Mouse (Mus musculus) erythroblast, embryonic 14.5 days (primary cell): ENCODE data around the gene Nckap5. TPM values are rescaled to one million over a fixed set of nuclear protein-coding genes. Genes with fewer than 3 reads are reported as not detected.

ENCODE experiments used
- H3K27me3 ChIP-seq: 2 replicates; pipeline ENCODE4 v1.6.1; 2012; ENCODE audit warnings: inconsistent platforms; ENCODE audit not compliant: control insufficient read depth
- H3K36me3 ChIP-seq: 2 replicates; pipeline ENCODE4 v1.6.1; 2012; ENCODE audit warnings: mild to moderate bottlenecking, inconsistent platforms; ENCODE audit not compliant: control insufficient read depth
- H3K4me1 ChIP-seq: 2 replicates; pipeline ENCODE4 v1.6.1; 2012; ENCODE audit warnings: inconsistent platforms; ENCODE audit not compliant: control insufficient read depth
- H3K4me3 ChIP-seq: replicated peaks from 2 replicates; pipeline ENCODE3; 2012; ENCODE audit warnings: moderate library complexity, mild to moderate bottlenecking, inconsistent platforms
- H3K9me3 ChIP-seq: 2 replicates; pipeline ENCODE4 v1.6.1; 2012; ENCODE audit warnings: low read length, inconsistent platforms, mixed read lengths; ENCODE audit not compliant: control insufficient read depth
- GATA1 ChIP-seq: IDR thresholded peaks from 2 replicates; pipeline ENCODE4 v1.6.1; 2012; ENCODE audit warnings: low read length, inconsistent platforms, mixed read lengths
- TAL1 ChIP-seq: IDR thresholded peaks from 3 replicates; pipeline ENCODE4 v1.6.1; 2012; ENCODE audit warnings: low read length, inconsistent platforms, mixed read lengths
- polyA plus RNA-seq: library from polyadenylated mRNA; stranded (reverse); fragments of >175 nt; gene quantifications from 2 replicates; pipeline ENCODE4 v1.2.3, GENCODE M21; 2012

Gene Nckap5
- polyA plus RNA-seq, 1 experiment: not detected

DNA sequence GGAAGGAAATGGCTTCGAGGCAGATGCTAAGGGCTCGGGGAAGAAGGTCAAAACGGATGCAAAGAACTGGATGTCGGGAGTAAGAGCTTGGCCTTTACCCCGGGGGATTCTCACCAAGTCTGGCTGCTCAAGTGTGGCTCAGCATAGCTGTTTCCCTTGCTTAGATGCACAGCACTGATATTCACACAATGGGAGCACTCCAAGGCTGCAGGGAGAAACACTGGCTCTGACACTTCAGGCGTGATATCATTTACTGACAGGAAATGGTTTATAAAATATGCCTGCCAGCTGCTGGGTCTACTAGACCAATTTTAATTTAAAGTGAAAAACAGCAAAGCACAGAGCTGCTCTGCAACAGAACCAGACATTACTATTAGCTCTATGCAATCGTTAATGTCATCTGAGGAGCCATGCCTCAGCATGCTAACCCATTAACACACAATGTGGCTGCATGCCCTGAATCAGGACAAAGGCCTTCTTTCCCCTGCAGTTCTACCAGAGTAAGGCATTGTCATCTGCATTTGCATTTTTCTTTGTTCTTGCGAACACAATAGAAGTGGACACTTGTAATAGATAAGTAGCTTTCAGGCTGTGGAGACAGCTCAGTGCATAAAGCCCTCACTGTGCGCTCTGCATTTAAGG is 453.1 kb downstream of the Nckap5 start:
- TF ChIP-seq TAL1 (no peak), GATA1 (no peak)
- Histone ChIP-seq H3K4me3 (no peak overlapping the region), H3K27me3 (no peaks in the 10 kb centered on the region), H3K36me3 (no peaks in the 10 kb centered on the region), H3K9me3 (no peaks in the 10 kb centered on the region), H3K4me1 (no peaks in the 10 kb centered on the region)

DNA sequence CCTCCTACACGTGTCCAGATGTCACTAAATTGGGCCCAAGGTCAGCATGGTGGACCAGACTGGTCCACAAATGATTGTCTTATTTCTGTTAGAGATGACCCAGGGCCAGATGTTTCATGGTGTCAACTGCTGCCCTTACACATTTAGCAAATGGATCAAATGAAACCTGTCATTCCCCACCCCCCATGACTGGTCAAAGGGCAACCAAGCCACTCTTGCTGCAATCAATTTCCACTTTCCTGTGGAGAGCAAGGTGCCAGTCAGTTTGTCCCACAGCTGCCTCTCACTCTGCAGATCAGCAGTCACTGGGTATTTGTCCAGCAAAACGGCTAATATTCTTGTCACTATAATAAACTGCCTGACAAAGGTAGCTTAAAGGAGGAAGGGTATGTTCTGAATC is 463.9 kb downstream of the Nckap5 start:
- no peaks in the 10 kb centered on the region for H3K27me3 ChIP-seq
- H3K4me3 ChIP-seq: no peak overlapping the region
- no peaks in the 10 kb centered on the region for H3K9me3 ChIP-seq
- no peaks in the 10 kb centered on the region for H3K4me1 ChIP-seq
- H3K36me3 ChIP-seq: no peaks in the 10 kb centered on the region
- TF ChIP-seq TAL1 (no peak), GATA1 (no peak)

- TF ChIP-seq TAL1: no peak
- no peak for TF ChIP-seq GATA1
Observed at GRCm38 (mm10) chr1:126364556-126364955, 466.0 kb downstream of the Nckap5 start.

GRCm38 (mm10) chr1:126360531-126361220 is 469.9 kb downstream of the Nckap5 start:
- no peaks in the 10 kb centered on the region for H3K9me3 ChIP-seq
- TF ChIP-seq GATA1 (no peak), TAL1 (no peak)
- H3K27me3 ChIP-seq: no peaks in the 10 kb centered on the region
- H3K4me3 ChIP-seq: no peak overlapping the region
- no peaks in the 10 kb centered on the region for H3K4me1 ChIP-seq
- H3K36me3 ChIP-seq: no peaks in the 10 kb centered on the region

More at GRCm38 (mm10) chr1:126364556-126364955, 466.0 kb downstream of the Nckap5 start:
- Histone ChIP-seq H3K36me3 (no peaks in the 10 kb centered on the region), H3K9me3 (no peaks in the 10 kb centered on the region), H3K27me3 (no peaks in the 10 kb centered on the region), H3K4me3 (no peak overlapping the region), H3K4me1 (no peaks in the 10 kb centered on the region)

DNA sequence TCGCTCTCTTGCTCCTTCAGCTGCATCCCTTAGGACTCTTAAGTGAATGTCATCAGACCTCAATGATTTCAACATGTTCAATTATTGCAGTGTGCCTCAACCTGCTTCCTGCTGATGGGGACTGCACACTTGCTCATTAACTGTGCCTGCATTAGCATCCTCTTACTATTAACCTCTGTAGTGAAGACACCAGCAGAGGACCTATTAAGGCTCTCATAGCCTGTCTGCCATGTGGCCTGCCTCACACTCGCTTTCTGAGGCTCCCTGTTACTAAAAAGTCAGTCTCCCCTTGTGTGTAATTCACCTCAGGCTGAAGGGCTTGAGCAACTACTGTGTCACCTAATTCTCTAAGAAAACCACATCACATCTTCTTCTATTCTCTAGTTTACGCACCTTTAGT is 470.5 kb downstream of the Nckap5 start:
- Histone ChIP-seq H3K9me3 (no peaks in the 10 kb centered on the region), H3K36me3 (no peaks in the 10 kb centered on the region)
- TF ChIP-seq GATA1: no peak
- no peak for TF ChIP-seq TAL1

GRCm38 (mm10) chr1:126341806-126342205 is 488.8 kb downstream of the Nckap5 start:
- TF ChIP-seq TAL1 (no peak), GATA1 (no peak)
- Histone ChIP-seq H3K9me3 (no peaks in the 10 kb centered on the region), H3K27me3 (no peaks in the 10 kb centered on the region), H3K4me3 (no peak overlapping the region), H3K36me3 (no peaks in the 10 kb centered on the region), H3K4me1 (no peaks in the 10 kb centered on the region)

More for the DNA sequence above, 470.5 kb downstream of the Nckap5 start:
- no peak overlapping the region for H3K4me3 ChIP-seq
- H3K27me3 ChIP-seq: no peaks in the 10 kb centered on the region
- H3K4me1 ChIP-seq: no peaks in the 10 kb centered on the region

DNA sequence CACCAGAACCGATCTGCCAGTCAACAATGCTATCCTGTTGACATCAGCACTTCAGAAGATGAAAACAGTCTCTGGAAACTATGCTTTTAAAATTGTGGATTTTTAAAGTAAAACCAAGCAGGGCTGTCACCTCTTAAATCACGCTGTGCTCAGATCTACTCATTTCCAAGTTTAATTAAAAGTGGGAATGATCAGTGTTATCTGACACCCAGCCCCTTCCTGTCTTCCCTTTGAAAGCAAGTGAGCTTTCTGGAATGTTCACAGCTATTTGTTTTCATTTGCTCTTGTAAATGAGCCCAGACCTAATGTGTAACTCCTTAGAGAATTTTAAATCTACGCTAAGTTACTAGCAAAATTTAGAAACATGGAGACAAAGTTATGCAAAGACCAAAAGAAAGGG is 491.3 kb downstream of the Nckap5 start:
- H3K4me3 ChIP-seq: no peak overlapping the region
- peaks cover 2% of the 10 kb centered on the region for H3K4me1 ChIP-seq
- H3K27me3 ChIP-seq: no peaks in the 10 kb centered on the region
- no peaks in the 10 kb centered on the region for H3K9me3 ChIP-seq
- no peaks in the 10 kb centered on the region for H3K36me3 ChIP-seq
- TF ChIP-seq TAL1 (no peak), GATA1 (no peak)

DNA sequence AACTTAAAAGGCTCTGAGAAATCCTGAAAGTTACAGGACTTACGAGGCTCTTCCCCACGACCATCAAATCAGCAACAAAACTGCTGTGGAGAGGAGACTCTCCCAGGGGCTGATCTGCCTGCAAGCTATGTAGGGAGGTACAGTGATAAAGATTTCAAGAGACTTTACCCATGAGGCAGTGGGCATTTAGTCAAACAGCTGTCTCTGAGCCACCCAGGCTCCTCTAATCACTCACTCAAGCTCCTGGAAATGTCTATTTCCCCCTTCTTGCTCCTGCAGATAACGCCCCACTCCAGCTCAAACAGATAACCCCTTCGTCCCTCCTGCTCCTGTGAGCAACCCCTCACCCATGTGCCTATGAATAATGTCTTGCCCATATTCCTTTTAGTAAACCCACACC is 496.4 kb downstream of the Nckap5 start:
- TF ChIP-seq TAL1 (no peak), GATA1 (no peak)
- H3K4me1 ChIP-seq: peaks cover 6% of the 10 kb centered on the region

GRCm38 (mm10) chr1:126332026-126332425 is 498.6 kb downstream of the Nckap5 start:
- TF ChIP-seq GATA1 (no peak), TAL1 (no peak)
- H3K4me3 ChIP-seq: no peak overlapping the region
- H3K36me3 ChIP-seq: no peaks in the 10 kb centered on the region
- H3K27me3 ChIP-seq: no peaks in the 10 kb centered on the region
- H3K9me3 ChIP-seq: no peaks in the 10 kb centered on the region
- H3K4me1 ChIP-seq: peaks cover 6% of the 10 kb centered on the region

More for the DNA sequence above, 496.4 kb downstream of the Nckap5 start:
- Histone ChIP-seq H3K36me3 (no peaks in the 10 kb centered on the region), H3K4me3 (no peak overlapping the region), H3K27me3 (no peaks in the 10 kb centered on the region), H3K9me3 (no peaks in the 10 kb centered on the region)
